Mouse (Mus musculus): Measurements from ENCODE around the gene Yjefn3.

DNA sequence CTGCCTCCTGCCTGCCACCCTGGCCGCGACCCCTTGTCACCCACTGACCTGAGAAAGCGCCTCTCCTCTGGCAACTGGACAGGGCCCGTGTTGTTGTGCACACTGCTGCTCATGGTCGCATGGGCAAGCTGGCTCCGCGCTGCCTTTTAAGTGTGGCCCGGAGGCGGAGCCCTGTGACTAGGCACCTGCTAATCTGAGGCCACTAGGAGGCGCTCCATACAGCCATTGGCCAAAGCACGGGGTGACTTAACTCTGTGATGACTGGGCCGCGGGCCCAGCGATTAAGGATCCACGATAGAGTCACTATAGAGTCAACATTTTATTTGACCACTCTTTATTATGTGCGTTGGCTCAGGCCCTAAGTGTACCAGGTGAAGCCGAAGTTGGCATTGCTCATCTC lies 8.6 kb downstream of the Yjefn3 start:
- peak; percentile 70 for TF ChIP-seq CTCF (IDR thresholded peaks at IDR 0.05)
- TF ChIP-seq POLR2A (IDR thresholded peaks at IDR 0.05; ENCODE audit: insufficient read depth, low read depth, low read length) = no peak
